Mouse (Mus musculus) lung, adult 10 weeks (tissue): ENCODE data around the gene Uggt1. TPM values are rescaled to one million over a fixed set of nuclear protein-coding genes. Genes with fewer than 3 reads are reported as not detected.

Source experiments
- polyA plus RNA-seq: library from polyadenylated mRNA; stranded (reverse); fragments of 350-450 nt; fragmentation: Illumina TruSeq; extraction: RNeasy Lipid Tissue Mini Kit (QIAGEN cat#74804); gene quantifications from one replicate; pipeline ENCODE4 v1.2.3, GENCODE M21; 2014; ENCODE audit warnings: low read depth, low replicate concordance; ENCODE audit not compliant: insufficient read depth

The Uggt1 gene
- 18.5 TPM for polyA plus RNA-seq

GRCm38 (mm10) chr1:36244058-36244827 is at the start of gene Uggt1:
TSS of gene Uggt1 (minus strand) at chr1:36244720.

GRCm38 (mm10) chr1:36274455-36274854 is 29.9 kb upstream of the Uggt1 start, which contains the start of gene Neurl3:
TSS of gene Neurl3 (minus strand) at chr1:36274679.

Other genes starting within 250 kb of the Uggt1 start
- gene Hs6st1, start 176.3 kb downstream of the Uggt1 start, polyA plus RNA-seq: 10.7 TPM
- 21.6 TPM for gene Neurl3, start 30.0 kb upstream of the Uggt1 start, polyA plus RNA-seq
- gene Arid5a, start 63.0 kb upstream of the Uggt1 start, polyA plus RNA-seq: 11.3 TPM
- gene Kansl3, start 124.5 kb upstream of the Uggt1 start, polyA plus RNA-seq: 15.5 TPM
- gene Fer1l5, start 127.6 kb upstream of the Uggt1 start, polyA plus RNA-seq: not detected
- gene Lman2l, start 200.6 kb upstream of the Uggt1 start, polyA plus RNA-seq: 15.4 TPM
- 2.5 TPM for gene Cnnm4, start 226.9 kb upstream of the Uggt1 start, polyA plus RNA-seq